Mouse (Mus musculus) ES-CJ7 (cell line): ENCODE results near the gene Gm21964.

Source experiments
- DNase-seq: peaks from one replicate; pipeline ENCODE4 v3.0.0; 2011; ENCODE audit warnings: low read depth, low spot score

Gene Gm21964

GRCm38 (mm10) chr8:110100907-110101306, at the start of gene Gm21964:
Gene Gm21964 (plus strand): TSS chr8:110101207.
- DNase-seq = no peak

- no peak for DNase-seq
These were observed 49.8 kb upstream of the Gm21964 start for GRCm38 (mm10) chr8:110051208-110051607.

GRCm38 (mm10) chr8:110058207-110058606, 42.8 kb upstream of the Gm21964 start:
- no peak for DNase-seq

DNA sequence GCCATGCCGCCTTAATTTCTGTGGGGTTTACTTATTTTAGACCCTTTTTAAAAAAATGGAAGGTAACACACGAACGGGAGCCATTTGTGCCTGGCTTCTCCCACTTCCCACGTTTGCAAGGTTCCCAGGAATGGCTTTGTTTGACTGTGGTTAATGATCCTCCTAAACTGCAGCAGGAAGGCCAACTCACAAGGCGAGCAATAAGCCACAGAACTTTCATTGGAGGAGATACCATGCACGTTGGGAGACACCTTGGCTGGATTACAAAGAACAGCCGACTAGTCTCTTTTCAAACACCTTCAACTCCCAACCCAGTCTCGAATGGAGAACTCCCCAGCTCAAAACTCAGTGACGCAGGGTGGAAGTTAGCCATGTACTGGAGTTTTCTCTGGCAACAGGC, 36.8 kb upstream of the Gm21964 start:
- DNase-seq = no peak

- no peak for DNase-seq
These were observed 36.2 kb upstream of the Gm21964 start for GRCm38 (mm10) chr8:110064606-110065365.

DNA sequence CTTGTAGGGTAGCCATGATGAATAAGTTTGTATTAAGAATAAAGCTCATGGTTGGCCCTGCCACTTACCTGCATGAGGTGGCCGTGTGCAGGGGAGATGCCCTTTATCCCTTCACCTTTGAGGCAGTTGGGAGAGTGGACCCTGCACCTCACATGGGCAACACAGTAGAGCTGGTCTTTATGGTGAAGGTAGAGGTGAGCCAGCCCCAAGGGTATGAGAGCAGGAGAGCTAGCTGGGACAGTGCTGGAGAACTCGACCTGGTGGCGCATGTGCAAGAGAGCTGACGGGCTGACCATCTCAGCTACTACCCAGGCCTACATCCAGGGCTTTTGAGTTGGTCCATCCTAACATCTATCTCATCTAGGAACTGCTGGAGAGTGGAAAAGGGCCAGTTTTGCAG, 35.3 kb upstream of the Gm21964 start:
- no peak for DNase-seq

GRCm38 (mm10) chr8:110069706-110070105, 31.3 kb upstream of the Gm21964 start:
- DNase-seq = no peak

- DNase-seq = peak; percentile 78
These were observed 29.4 kb upstream of the Gm21964 start for GRCm38 (mm10) chr8:110071600-110071999.

DNA sequence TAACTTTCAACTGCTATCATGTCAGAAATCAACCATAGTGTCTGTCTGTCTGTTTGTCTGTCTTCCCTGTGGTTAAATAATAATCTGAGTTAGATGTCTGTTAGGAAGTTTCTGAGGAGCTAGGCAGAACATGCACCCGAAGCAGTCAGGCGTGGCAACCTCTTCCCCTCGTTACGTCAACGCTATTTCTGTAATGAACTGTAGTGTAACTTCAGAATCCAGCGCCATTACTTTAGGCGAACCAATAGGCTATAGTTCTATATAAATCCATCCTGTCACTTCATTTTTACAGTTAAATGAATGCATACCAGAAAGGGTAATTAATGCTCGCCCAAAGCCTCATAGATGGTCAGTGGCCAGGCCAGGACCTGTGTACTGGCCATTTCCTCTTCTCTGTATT, 26.5 kb upstream of the Gm21964 start:
- DNase-seq = no peak

DNA sequence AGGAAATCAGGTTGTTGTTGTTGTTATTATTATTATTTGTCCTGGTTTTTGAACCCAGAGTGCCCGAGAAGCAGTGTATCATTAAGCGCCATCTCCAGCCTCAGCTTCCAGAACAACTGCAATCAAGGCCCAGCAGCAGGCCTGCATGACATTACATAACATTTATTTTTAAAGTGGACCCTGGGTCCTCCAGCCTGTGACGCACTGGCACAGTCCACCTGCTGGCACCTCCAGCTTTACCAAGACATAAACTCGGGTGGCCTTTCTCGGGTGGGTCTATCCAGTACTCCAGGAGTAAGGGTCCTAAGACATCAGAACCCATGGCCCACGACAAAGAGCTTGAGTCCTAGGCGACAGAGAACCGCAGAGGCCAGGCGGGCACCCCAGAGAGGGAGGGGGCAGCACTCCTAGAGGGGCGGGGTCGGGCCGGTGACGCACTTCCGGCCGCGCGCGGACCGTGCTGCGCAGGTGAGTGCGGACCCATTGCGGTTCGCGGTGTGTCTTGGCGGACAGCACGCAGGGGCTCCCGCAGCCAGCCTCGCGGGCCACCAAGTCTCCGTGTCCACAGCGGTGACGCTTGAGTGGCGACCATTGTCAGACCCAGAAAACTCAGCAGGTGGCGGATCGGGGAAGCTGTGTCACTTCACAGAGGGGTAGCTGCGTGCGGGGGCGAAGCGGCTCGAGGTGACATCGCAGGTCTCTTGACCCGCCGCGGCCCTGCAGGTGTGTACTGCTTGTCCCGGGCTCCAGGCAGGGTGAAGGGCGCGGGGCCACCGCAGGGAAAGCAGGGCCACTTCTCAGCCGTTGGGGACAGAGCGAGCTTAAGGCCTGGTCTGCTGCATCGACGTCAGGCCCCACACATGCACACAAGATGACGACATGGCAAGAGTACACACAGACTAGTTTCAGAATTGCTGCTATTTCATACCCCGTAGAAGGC, 21.5 kb upstream of the Gm21964 start, which contains the start of gene Zfp612:
Gene Zfp612, plus strand, starts transcription at position 465 of the 940 bp plus-strand sequence.
- DNase-seq = peak; percentile 56

GRCm38 (mm10) chr8:110082416-110083105, 18.4 kb upstream of the Gm21964 start:
- no peak for DNase-seq

GRCm38 (mm10) chr8:110091869-110092268, 9.1 kb upstream of the Gm21964 start:
- DNase-seq = no peak

DNA sequence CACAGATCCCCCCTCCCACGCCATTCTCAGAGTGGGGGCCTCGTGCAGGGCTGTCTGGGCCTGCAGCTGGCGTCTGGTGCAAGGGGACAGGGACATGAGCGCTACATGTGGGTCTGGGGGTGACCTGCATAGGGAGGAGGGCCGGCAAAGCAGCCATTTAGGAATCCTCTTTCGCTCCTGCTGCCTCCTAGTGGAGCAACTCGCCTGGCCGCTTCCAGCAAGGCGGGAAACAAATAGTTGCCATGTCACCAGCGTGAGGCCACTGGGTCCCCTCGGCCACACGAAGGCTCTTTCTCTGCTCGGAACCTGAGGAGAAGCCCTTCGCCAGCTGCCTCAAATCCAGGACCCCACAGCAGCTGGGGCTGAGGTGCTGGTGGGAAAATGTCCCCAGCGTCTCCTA, 669 bp downstream of the Gm21964 start:
- peak; percentile 56 for DNase-seq

GRCm38 (mm10) chr8:110102653-110103052, 1.6 kb downstream of the Gm21964 start, which contains the start of gene Gm17720:
Gene Gm17720 (minus strand): TSS chr8:110102753.
- DNase-seq = no peak

- DNase-seq = peak; percentile 77
These were observed 18.7 kb downstream of the Gm21964 start for GRCm38 (mm10) chr8:110119715-110120114.

- DNase-seq = peak; percentile 96
These were observed 29.5 kb downstream of the Gm21964 start for GRCm38 (mm10) chr8:110130537-110130936.

DNA sequence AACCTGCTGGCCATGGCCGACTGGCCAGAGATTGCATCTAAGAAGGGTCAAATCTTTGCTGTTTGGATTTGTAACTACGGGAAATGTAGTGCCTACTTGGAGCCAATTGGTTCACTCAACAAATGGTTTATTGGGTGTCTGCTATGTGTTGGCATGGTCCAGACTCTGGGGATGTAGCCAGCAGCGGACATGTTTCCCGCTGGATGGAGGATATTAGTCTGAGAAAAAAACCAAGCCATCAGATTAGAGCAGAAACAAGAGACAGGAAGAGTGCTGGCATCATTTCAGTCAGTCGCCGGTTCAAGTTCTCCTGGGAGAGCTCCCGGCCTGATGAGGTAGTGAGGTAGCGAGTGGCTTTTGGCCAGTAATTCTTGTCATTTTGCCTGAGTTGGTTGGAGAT, 33.2 kb downstream of the Gm21964 start:
- no peak for DNase-seq

- no peak for DNase-seq
These were observed 34.5 kb downstream of the Gm21964 start for GRCm38 (mm10) chr8:110135515-110135914.

DNA sequence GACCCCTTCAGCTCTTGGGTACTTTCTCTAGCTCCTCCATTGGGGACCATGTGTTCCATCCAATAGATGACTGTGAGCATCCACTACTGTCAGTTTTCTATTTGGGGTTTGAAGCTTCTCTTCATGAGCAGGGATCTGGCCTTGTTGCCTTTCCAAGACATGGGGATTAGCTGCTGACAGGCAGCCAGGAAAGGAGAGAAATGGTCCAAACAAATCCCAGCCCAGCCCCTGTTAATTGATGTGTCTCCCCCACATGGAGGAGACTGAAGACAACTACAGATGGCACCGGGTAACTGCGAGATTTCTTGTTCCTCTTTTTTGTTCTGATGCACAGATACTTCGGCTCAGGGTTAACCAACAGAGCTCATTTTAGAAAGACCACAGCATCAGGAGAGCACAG, 39.1 kb downstream of the Gm21964 start:
- no peak for DNase-seq

- no peak for DNase-seq
These were observed 39.8 kb downstream of the Gm21964 start for GRCm38 (mm10) chr8:110140770-110141169.

DNA sequence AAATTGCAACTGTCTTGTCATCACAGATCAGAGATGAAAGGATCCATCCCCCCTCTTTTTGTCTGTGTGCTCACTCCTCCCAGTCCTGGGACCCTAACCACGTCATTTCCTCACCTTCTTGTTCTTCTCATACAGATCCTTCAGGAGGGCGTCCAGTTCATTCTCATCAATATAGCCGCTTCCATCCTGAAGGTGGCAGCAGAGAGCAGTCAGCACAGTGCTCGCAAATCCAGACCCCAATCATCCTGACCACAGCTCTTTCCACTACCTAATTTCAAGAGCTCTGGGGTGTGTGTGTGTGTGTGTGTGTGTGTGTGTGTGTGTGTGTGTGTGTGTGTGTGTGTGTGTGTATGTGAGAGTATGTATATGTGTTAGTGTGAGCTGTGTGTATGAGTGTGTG, 44.5 kb downstream of the Gm21964 start:
- DNase-seq = peak; percentile 86

- DNase-seq = peak; percentile 75
These were observed 51.9 kb downstream of the Gm21964 start for GRCm38 (mm10) chr8:110152951-110153350.
